Mouse (Mus musculus) limb, embryonic 14.5 days (tissue): ENCODE measurements around the gene Hnrnpul2. TPM values are rescaled to one million over a fixed set of nuclear protein-coding genes. Genes with fewer than 3 reads are reported as not detected.
"Not testable (repeated sequence)": the region's sequence is repeated elsewhere in the genome, so short reads cannot be mapped to it uniquely, and the experiment has no call there.

Experiments
- ATAC-seq: fragments of 200-750 bp; cut with Nextera tagmentation; 2 replicates; pipeline ENCODE4 v1.8.0; 2017; ENCODE audit warnings: low read depth, moderate number of reproducible peaks, moderate TSS enrichment; ENCODE audit not compliant: low FRiP score
- DNase-seq: peaks from one replicate; pipeline ENCODE4 v3.0.0-alpha.2; 2015; ENCODE audit warnings: low spot score
- H3K27ac ChIP-seq: fragments of 300-500 bp; sonication (generic); replicated peaks from 2 replicates; pipeline ENCODE4 v1.5.1; 2014; ENCODE audit warnings: low read depth, mild to moderate bottlenecking, low read length, moderate library complexity, mixed read lengths
- H3K27me3 ChIP-seq: fragments of 300-500 bp; sonication (generic); 2 replicates; pipeline ENCODE4 v1.6.1; 2014; ENCODE audit warnings: low read length, mixed read lengths; ENCODE audit not compliant: control insufficient read depth, insufficient read depth
- H3K36me3 ChIP-seq: fragments of 300-500 bp; sonication (generic); 2 replicates; pipeline ENCODE4 v1.6.1; 2014; ENCODE audit warnings: mild to moderate bottlenecking, low read length, moderate library complexity, mixed read lengths; ENCODE audit not compliant: control insufficient read depth, insufficient read depth
- H3K4me1 ChIP-seq: fragments of 300-500 bp; sonication (generic); 2 replicates; pipeline ENCODE4 v1.6.1; 2014; ENCODE audit warnings: antibody characterized with exemption, low read length, mixed read lengths; ENCODE audit not compliant: control insufficient read depth, insufficient read depth
- H3K4me2 ChIP-seq: fragments of 300-500 bp; sonication (generic); replicated peaks from 2 replicates; pipeline ENCODE4 v1.6.1; 2014; ENCODE audit warnings: low read depth, mild to moderate bottlenecking, low read length, moderate library complexity; ENCODE audit not compliant: severe bottlenecking
- H3K4me3 ChIP-seq: fragments of 300-500 bp; sonication (generic); replicated peaks from 2 replicates; pipeline ENCODE4 v1.5.1; 2014; ENCODE audit warnings: low read length
- H3K9ac ChIP-seq: fragments of 300-500 bp; sonication (generic); 2 replicates; pipeline ENCODE4 v1.6.1; 2014; ENCODE audit warnings: mild to moderate bottlenecking, low read depth, low read length, moderate library complexity; ENCODE audit not compliant: severe bottlenecking
- H3K9me3 ChIP-seq: fragments of 300-500 bp; sonication (generic); 2 replicates; pipeline ENCODE4 v1.6.1; 2016; ENCODE audit warnings: low read length; ENCODE audit not compliant: control insufficient read depth
- POLR2A ChIP-seq: fragments of 200-500 bp; IDR thresholded peaks from 2 replicates; pipeline ENCODE4 v1.8.0; 2012; ENCODE audit warnings: inconsistent platforms, mild to moderate bottlenecking, moderate library complexity, borderline replicate concordance; ENCODE audit not compliant: insufficient read depth, insufficient read length; ENCODE audit errors: extremely low read depth
- WGBS: fragments of 180-500 bp; shearing (Covaris S2); extraction: QIAGEN DNeasy Blood & Tissue Kit; methylation state at CpG from one replicate; pipeline ENCODE4 v1.1.7; 2014; 5-methylcytosine and 5-hydroxymethylcytosine counted together
- polyA plus RNA-seq, 2 experiments: library from polyadenylated mRNA; depleted of rRNA in 1 of 2; stranded (reverse) in 1 of 2; unstranded in 1 of 2; fragments of >200 nt; fragmentation: Nextera tagmentation in 1 of 2; extraction: Ambion mirVana in 1 of 2; gene quantifications; 2 replicates each; pipeline versions ENCODE4 v1.2.1 to v1.2.3; 2012 to 2014

The Hnrnpul2 gene
- polyA plus RNA-seq, 2 experiments: 9.6 to 88.6 TPM

DNA sequence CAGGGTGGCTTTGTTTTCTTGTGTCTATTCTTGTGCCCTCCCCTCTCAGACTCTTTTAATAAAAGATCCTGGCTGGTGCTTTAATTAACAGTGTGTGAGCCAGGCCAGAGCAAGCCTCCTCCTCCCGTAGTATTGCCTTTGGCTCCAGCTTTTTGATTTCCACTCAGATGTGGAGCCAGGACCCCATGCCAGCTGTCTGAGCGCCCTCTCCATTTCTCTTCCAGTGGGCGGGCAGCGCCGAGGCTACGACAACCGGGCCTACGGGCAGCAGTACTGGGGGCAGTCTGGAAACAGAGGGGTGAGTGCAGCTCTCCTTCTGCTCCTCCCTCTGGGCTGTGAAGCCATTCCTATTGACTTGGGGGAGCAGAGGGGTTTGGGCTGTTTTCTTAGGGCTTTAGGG, 10.9 kb downstream of the Hnrnpul2 start:
- H3K36me3 ChIP-seq: peaks cover 100% of the 10 kb centered on the region
- no peak for TF ChIP-seq POLR2A
- H3K4me2 ChIP-seq: no peak overlapping the region
- H3K27me3 ChIP-seq: no peaks in the 10 kb centered on the region
- no peaks in the 10 kb centered on the region for H3K4me1 ChIP-seq
- ATAC-seq: no peak
- no peak overlapping the region for H3K9ac ChIP-seq
- H3K9me3 ChIP-seq: no peaks in the 10 kb centered on the region
- DNase-seq: no peak
- no peak overlapping the region for H3K4me3 ChIP-seq
- 94% methylated on average over 8 of the region's 8 CpGs for WGBS
- no peak overlapping the region for H3K27ac ChIP-seq

DNA sequence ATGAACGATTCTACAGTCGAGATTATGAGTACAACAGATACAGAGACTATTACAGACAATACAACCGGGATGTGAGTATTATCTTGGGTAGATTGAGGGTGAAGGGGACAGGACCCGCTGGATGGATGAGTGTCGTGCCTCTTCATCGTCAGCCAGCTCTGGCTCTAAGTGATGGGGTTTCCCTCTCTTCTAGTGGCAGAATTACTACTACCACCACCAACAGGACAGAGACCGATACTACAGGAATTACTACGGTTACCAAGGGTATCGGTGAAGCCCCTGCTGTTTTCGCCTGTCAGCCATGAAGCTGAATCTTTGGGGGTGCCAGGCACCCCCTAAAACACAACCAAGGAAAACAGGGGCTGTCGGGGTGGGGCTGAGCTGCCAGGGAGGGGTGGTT, 11.5 kb downstream of the Hnrnpul2 start:
- H3K27ac ChIP-seq: no peak overlapping the region
- no peak overlapping the region for H3K4me3 ChIP-seq
- DNase-seq (no peak), ATAC-seq (no peak)
- 88% methylated on average over 11 of the region's 11 CpGs for WGBS
- no peak for TF ChIP-seq POLR2A
- H3K27me3 ChIP-seq: no peaks in the 10 kb centered on the region
- H3K4me2 ChIP-seq: no peak overlapping the region
- no peaks in the 10 kb centered on the region for H3K9me3 ChIP-seq
- H3K36me3 ChIP-seq: peaks cover 94% of the 10 kb centered on the region
- no peak overlapping the region for H3K9ac ChIP-seq
- H3K4me1 ChIP-seq: no peaks in the 10 kb centered on the region

DNA sequence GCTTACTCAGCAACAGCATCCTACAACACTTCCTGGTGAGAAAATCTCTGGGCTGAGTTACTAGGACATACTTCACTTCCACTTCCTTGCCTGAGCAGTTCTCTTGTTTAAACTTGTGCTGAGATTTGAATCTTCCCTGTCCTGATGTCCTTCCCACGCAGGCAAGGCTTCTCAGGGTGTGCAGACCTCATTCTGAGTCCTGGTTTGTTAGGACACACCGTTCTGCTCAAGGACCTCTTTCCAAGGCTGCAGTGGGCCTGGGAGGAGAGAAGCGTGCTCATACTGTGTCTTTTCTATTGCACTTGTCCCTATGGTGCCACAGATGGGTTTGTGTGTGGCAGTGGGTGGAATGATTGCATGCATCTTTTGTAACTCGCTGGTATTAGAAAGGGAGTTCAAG, 13.2 kb downstream of the Hnrnpul2 start:
- no peak overlapping the region for H3K27ac ChIP-seq
- no peak for DNase-seq
- no peak overlapping the region for H3K4me2 ChIP-seq
- no peak overlapping the region for H3K9ac ChIP-seq
- no peaks in the 10 kb centered on the region for H3K9me3 ChIP-seq
- no peaks in the 10 kb centered on the region for H3K27me3 ChIP-seq
- 89% methylated on average over 4 of the region's 4 CpGs for WGBS
- H3K4me1 ChIP-seq: peaks cover under 1% of the 10 kb centered on the region; the same call in 1 of the 2 replicates
- TF ChIP-seq POLR2A: no peak
- H3K36me3 ChIP-seq: peaks cover 77% of the 10 kb centered on the region
- H3K4me3 ChIP-seq: no peak overlapping the region
- ATAC-seq: no peak

DNA sequence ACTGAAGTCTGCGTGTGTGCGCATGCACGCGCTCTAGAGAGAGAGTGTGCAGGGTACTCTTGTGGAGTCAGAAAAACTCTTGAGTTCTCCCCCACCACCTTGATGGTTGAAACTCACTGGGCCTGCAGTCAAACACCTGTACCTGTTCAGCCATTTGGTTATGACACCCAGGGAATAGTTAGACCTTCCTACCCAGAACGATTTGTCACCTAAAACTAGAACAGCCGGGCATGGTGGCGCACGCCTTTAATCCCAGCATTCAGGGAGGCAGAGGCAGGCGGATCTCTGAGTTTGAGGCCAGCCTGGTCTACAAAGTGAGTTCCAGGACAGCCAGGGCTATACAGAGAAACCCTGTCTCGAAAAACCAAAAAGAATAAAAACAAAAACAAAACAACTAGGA, 16.5 kb downstream of the Hnrnpul2 start:
- not testable (repeated sequence) for DNase-seq, H3K27ac ChIP-seq, H3K27me3 ChIP-seq, H3K9ac ChIP-seq, ATAC-seq, H3K4me3 ChIP-seq, H3K9me3 ChIP-seq, H3K4me2 ChIP-seq
- 98% methylated on average over 10 of the region's 10 CpGs for WGBS
- Histone ChIP-seq H3K4me1 (peaks cover 25% of the 10 kb centered on the region), H3K36me3 (peaks cover 44% of the 10 kb centered on the region)

DNA sequence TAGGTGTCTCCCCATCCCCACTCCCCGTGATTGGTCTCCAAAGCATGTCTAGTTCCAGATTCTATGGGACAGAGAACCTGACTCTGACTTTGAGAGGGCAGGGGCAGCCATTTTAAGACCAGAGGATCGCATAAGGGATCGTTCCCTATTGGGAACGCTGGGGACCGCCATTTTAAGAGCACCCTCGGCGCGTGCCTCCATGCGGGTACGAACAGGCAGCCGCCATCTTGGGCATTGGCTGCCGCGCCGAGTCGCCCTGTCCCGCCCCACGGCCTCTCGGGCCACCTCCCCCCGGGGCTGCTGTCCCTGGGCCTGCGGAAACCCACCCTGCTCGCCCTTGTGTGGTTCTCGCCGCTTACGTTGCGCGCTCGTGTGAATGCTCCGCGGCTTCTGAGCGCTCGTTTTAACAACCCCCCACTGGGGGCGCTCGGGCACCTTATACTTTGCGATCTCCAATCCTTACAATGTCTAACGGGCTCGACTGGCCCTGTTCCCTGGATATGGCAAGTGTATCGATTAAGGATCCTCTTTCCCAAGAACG, 17.5 kb downstream of the Hnrnpul2 start, which contains the start of gene Bscl2:
Bscl2 (plus strand) TSS at position 217 of the 541 bp plus-strand sequence.
- peak within 1 kb of the TSS; percentile 51 for H3K4me3 ChIP-seq
- 0 out of 2 replicates have a peak, but pooled peaks have one; percentile 49 for TF ChIP-seq POLR2A
- peak within 1 kb of the TSS; percentile 97 for H3K27ac ChIP-seq
- H3K36me3 ChIP-seq: peaks cover 35% of the 10 kb centered on the region
- ATAC-seq (peak; percentile 87), DNase-seq (peak; percentile 85)
- H3K4me1 ChIP-seq: peaks cover 25% of the 10 kb centered on the region
- H3K9me3 ChIP-seq: no peaks in the 10 kb centered on the region
- H3K9ac ChIP-seq: peak within 1 kb of the TSS; percentile 77
- H3K4me2 ChIP-seq: peak within 1 kb of the TSS; percentile 76
- no peaks in the 10 kb centered on the region for H3K27me3 ChIP-seq
- under 1% methylated on average over 31 of the region's 38 CpGs for WGBS
